Mouse (Mus musculus) megakaryocyte, embryonic 14.5 days (primary cell): Measurements from ENCODE around the gene Retreg3.

Experiments
- FLI1 ChIP-seq: IDR thresholded peaks from 2 replicates; pipeline ENCODE4 v1.6.1; 2012; ENCODE audit warnings: low read length, inconsistent platforms, mixed read lengths
- GATA1 ChIP-seq: IDR thresholded peaks from 3 replicates; pipeline ENCODE4 v1.6.1; 2012; ENCODE audit warnings: mixed read lengths, low read length, inconsistent platforms, borderline replicate concordance

DNA sequence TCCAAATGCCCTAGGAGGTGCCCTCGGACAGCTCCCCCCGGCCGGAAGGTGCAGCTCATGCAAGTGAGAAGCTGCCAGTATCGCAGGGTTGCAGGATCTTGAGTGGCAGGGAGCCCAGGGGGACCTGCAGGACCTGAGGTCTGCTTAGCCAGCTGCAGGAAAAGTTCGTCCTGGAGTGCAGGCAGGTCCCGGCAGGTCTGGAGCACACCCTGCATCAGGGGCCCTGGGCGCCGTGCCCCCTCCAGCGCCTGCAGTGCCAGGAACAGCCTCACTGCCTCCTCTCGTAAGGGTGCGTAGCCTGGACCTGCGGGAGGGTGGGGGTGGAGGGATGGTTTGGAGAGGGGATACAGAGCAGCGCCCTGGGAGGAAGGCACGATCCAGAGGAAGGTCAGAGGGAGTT, 46.7 kb upstream of the Retreg3 start:
- TF ChIP-seq GATA1 = no peak
- TF ChIP-seq FLI1 = no peak
